In the genomic region with DNA sequence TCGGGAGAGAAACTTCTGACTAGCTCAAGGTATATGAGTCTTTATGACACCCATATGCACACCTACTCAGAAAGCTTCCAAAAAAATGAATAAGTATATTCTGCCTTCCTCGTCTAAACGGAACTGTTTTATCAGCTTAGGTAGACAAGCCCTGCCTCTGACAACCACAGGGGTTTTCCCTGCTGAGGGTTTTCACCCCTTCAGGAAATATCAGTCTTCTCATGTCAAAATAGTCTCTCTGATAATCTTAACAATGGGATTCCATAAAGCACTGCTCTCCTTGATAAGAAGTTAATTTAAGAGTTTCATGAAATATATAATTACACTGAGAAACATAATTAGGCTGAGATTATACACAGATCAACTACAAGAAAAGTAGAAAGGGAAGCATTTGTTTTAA, we compare ENCODE assay signal across 23 mouse cellular contexts. TPM values are rescaled to one million over a fixed set of nuclear protein-coding genes. Genes with fewer than 3 reads are reported as not detected.
DNase-seq lines count a peak whose midpoint lies in the region; ATAC-seq lines count a peak whose summit lies in the region.
"Had no signal": no experiment of that assay in that cellular context is flagged by ENCODE, and none has a peak within 500 bp of the region (broad histone marks: within the 10 kb centered on the region; RNA-seq: fewer than 3 reads in every experiment).

No protein-coding gene starts in this region.

- DNase-seq in A20 (ENCODE audit: low read depth, low spot score), result peak; percentile 26
- peak; percentile 17 for DNase-seq in naive thymus-derived CD4-positive, alpha-beta T cell, adult 2 months (ENCODE audit: low read depth)
- DNase-seq in adrenal gland, postnatal 4 days (ENCODE audit: low spot score in 2 of 2), result no peak
- no peak for DNase-seq in testis, postnatal 14 days (ENCODE audit: low spot score)
- no peak for DNase-seq in embryo, embryonic 10.5 days (ENCODE audit: low spot score)
- no peak for DNase-seq in limb, embryonic 10.5 days (ENCODE audit: low spot score)
- DNase-seq: adrenal gland, adult 2 months; adrenal gland, postnatal 36 days; cerebellum, adult 11 months; cerebellum, adult 9-10 months; cerebellum, postnatal 25 days; forebrain, postnatal 0 days; gastrocnemius, postnatal 14 days; kidney, adult 11 months had no signal

- H3K4me1 ChIP-seq in limb, embryonic 10.5 days, result no peaks in the 10 kb centered on the region
- H3K4me1 ChIP-seq: embryonic facial prominence, embryonic 10.5 days; forebrain, embryonic 13.5 days; heart, embryonic 12.5 days; hindbrain, embryonic 10.5 days had no signal

- peaks cover 82% of the 10 kb centered on the region for H3K27me3 ChIP-seq in limb, embryonic 10.5 days (ENCODE audit: low read depth, poor library complexity, severe bottlenecking)
- H3K27me3 ChIP-seq: forebrain, embryonic 13.5 days; heart, embryonic 12.5 days had no signal

- peak; percentile 95 for ATAC-seq in CD4-positive, CD25-positive, alpha-beta regulatory T cell, adult 4 months
- peak; percentile 86 for ATAC-seq in activated CD4-positive, CD25-positive, alpha-beta regulatory T cell, adult 4 months
- ATAC-seq: forebrain, embryonic 13.5 days; forebrain, postnatal 0 days; Patski had no signal

- H3K4me3 ChIP-seq in limb, embryonic 10.5 days, result no peak overlapping the region
- H3K4me3 ChIP-seq: embryonic facial prominence, embryonic 10.5 days; forebrain, embryonic 13.5 days; heart, embryonic 12.5 days; hindbrain, embryonic 10.5 days had no signal

- H3K9me3 ChIP-seq in limb, embryonic 10.5 days (replicated peaks), result no peaks in the 10 kb centered on the region
- H3K9me3 ChIP-seq: embryonic facial prominence, embryonic 10.5 days; forebrain, embryonic 13.5 days; G1E; heart, embryonic 12.5 days; hindbrain, embryonic 10.5 days had no signal

- H3K27ac ChIP-seq in limb, embryonic 10.5 days, result no peak overlapping the region
- H3K27ac ChIP-seq: embryonic facial prominence, embryonic 10.5 days; forebrain, embryonic 13.5 days; hindbrain, embryonic 10.5 days; hindbrain, embryonic 14.5 days had no signal

- WGBS in limb, embryonic 10.5 days, result 81% methylated on average over 3 of the region's 3 CpGs

- no peaks in the 10 kb centered on the region for H3K36me3 ChIP-seq in limb, embryonic 10.5 days
- H3K36me3 ChIP-seq: embryonic facial prominence, embryonic 10.5 days; G1E; heart, embryonic 12.5 days; hindbrain, embryonic 10.5 days had no signal

RNA-seq across cellular contexts. Expression of a gene that starts 50.1 kb away (rescaled TPM):
- 1 to 10 TPM in 1 of 2 experiments, under 1 TPM in 1; 0.77 to 2.6 TPM for polyA plus RNA-seq in CD4-positive, CD25-positive, alpha-beta regulatory T cell, adult 4 months (2017; shearing (Covaris generic))
- 1 to 10 TPM in 1 of 2 experiments, under 1 TPM in 1; 0.64 to 1.5 TPM for polyA plus RNA-seq in activated CD4-positive, CD25-positive, alpha-beta regulatory T cell, adult 4 months (2017; shearing (Covaris generic))
- total RNA-seq in adrenal gland, postnatal 4 days (2021), result 1 to 10 TPM; 2.1 to 2.7 TPM
- 0.13 TPM in 1 of 2 replicates, not detected in the other for polyA plus RNA-seq in limb, embryonic 10.5 days (2016; fragmentation: Nextera tagmentation; extraction: Ambion mirVana)
- polyA plus RNA-seq: embryonic facial prominence, embryonic 10.5 days; G1E; hindbrain, embryonic 10.5 days had no signal

RNA-seq across cellular contexts. Expression of a gene that starts 52.8 kb away (rescaled TPM):
- 10 to 100 TPM; 29.5 to 32.8 TPM for polyA plus RNA-seq in CD4-positive, CD25-positive, alpha-beta regulatory T cell, adult 4 months (2017; shearing (Covaris generic))
- 10 to 100 TPM; 34.3 to 38.4 TPM for polyA plus RNA-seq in activated CD4-positive, CD25-positive, alpha-beta regulatory T cell, adult 4 months (2017; shearing (Covaris generic))
- total RNA-seq in adrenal gland, postnatal 4 days (2021), result 10 to 100 TPM; 45.2 to 49.4 TPM
- polyA plus RNA-seq in limb, embryonic 10.5 days (2016; fragmentation: Nextera tagmentation; extraction: Ambion mirVana), result 67.8 and 69.1 TPM in 2 replicates

Comparison
In these comparisons a context has a peak if more than half of its experiments do, and no peak if none do; other contexts are left out.
1. DNase-seq: peak in A20 (single experiment) and naive thymus-derived CD4-positive, alpha-beta T cell, adult 2 months (single experiment); none in adrenal gland, postnatal 4 days (0 of 2), testis, postnatal 14 days (single experiment), embryo, embryonic 10.5 days (single experiment) and limb, embryonic 10.5 days (single experiment).